Mouse (Mus musculus) embryonic fibroblast, embryonic 13.5 days (primary cell): ENCODE data around the gene Taar3.

Source experiments
- CTCF ChIP-seq: IDR thresholded peaks from 2 replicates; pipeline ENCODE4 v1.5.1; 2011; ENCODE audit warnings: mild to moderate bottlenecking, control low read depth, low read length, moderate library complexity, borderline replicate concordance; ENCODE audit not compliant: insufficient read depth
- POLR2A ChIP-seq: IDR thresholded peaks from 2 replicates; pipeline ENCODE4 v1.6.1; 2011; ENCODE audit warnings: low read depth, mild to moderate bottlenecking, control low read depth, low read length, moderate library complexity

DNA sequence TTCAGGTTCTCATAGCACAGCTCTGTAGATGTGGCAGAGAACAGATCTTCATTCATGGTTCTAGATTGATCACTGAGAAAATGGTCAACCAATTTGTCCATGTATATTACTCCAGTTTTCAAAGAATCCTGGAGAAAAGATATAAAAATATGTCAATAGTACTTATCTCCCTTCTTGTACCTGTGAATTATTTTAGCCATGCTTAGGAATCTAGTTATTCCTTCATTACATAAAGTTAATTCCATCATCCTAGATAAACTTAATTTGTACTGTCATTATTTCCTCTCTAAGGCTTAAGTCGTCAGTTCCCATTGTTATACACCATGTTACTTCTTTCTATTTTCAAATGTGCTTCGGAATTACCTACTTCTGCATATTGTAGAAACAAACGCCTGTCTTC, 44.0 kb downstream of the Taar3 start, which contains the start of gene Taar7a:
- no peak for TF ChIP-seq POLR2A
- TF ChIP-seq CTCF: no peak
